Mouse (Mus musculus): ENCODE data around the gene AA467197.

The AA467197 gene

DNA sequence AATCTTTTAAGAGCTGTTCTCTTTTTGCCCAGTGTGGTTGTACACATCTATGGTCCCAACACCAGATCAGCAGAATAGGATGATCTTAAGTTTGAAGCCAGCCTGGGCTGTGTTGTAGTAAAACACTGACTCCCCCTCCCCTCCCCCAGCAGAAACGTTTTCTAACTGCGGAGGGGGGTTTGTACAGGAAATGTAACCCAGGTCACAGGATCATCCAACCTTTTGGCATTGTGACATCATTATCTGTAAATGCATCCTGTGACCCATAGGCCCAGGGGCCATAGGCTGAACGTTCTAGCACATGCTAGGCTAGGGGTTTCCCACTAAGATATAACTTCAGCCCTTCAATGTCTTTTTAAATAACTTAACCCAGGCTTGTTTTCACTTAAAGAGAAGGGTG lies at the start of gene AA467197:
TSS of gene AA467197 (plus strand) at position 301 of the 400 bp plus-strand sequence.
- no peak for DNase-seq

DNA sequence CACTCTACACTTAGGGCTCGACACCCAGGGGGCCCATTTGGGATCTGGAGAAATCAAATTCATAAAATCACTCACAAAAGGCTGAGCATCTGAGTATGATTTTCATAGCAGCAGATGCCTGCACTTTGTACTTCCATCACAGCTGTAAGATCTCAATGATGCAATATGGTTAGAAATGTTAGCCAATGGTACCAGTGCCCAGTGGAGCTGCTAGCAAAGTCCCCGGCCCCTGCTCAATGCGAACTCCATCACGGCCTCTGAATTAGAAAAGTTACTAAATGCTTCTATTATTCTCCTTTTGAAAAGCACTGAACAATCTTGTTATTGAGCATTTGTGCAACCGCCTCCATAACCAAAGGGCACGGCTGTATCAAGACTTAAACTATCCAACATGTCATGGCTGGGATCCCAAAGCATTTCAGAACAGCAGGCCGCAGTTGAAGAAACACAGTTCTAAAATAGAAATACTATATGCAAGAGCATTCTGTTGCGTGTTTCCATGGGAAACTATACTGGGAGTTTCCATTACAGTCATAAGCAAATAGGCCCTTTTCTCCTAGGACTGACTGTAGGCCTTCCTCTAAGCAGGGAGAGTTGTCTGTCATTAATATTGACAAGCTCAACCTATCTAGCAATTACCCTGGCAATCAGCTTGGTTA lies 48.8 kb upstream of the AA467197 start:
- no peak for DNase-seq

DNA sequence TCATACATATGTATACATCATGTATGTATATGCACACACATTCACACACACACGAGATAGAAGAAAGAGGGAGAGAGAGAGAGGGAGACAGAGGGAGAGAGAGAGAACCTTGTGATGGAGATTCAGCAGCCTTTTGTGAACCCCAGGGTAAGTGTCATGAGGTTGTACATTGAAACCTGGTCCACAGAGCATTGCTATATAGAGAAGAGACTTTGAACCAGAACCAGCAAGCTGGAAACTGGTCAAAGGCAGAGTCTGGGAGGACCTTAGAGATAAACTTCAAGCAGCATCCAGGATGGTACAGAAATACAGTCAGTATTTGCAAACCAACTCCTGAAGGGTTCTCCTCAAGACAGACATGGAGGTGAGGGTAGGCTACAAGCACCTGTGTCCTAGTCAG lies 46.4 kb upstream of the AA467197 start:
- no peak for DNase-seq

DNA sequence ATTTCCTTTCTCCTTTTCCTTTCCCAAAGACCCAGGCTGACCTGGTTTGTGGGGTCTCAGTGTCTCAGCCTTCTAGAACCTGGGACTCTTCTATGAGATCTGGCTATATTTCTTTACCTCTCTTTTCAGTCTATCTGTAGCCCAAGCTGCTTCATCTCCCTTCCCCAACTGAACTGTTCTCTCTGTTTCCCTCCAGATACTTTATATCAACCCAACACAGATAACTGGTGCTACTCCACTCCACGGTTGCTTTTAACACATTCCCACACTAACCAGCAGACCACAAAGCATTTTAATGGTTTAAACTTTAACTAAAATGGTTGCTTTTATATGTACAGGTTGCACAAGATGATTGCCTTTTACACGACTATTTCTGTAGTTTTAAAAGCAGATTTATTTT lies 45.6 kb upstream of the AA467197 start:
- DNase-seq = no peak

DNA sequence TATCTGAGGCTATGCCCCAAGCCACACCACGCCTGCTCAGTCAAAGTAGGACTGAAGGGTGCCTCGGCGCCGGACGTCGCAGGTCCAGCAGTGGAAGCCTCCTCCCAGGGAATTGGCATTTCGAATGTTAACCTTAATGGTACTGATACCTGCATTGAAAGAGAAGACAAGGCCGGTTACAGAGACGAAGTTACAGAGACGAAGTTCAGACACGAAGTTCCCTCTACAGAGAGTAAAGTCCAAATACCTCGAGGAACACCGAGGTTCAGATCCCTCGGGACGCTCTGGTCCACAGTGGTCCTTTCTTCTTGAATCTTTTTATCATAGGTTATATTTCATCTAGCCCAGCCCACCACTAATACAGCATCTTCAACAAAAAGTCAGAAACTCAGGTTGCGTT lies 41.3 kb upstream of the AA467197 start:
- no peak for DNase-seq

DNA sequence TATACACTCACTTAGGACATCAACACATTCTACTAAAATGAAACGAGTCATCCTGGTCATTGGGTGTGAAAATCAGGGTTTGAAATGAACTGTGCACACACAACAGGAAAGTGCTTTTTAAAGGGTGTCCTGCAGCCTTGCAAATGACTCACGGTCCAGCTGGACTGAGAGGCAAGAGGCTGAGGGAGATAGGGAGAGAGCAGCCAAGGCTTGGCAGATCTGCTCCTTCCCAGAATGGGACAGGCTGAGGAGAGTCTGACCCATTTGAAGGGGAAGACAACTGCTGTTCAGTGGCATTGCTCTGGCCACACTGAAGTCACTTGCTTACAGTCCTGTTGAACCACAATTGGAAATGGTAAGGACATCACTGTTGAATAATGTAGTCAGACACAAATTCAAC lies 37.0 kb upstream of the AA467197 start:
- no peak for DNase-seq

DNA sequence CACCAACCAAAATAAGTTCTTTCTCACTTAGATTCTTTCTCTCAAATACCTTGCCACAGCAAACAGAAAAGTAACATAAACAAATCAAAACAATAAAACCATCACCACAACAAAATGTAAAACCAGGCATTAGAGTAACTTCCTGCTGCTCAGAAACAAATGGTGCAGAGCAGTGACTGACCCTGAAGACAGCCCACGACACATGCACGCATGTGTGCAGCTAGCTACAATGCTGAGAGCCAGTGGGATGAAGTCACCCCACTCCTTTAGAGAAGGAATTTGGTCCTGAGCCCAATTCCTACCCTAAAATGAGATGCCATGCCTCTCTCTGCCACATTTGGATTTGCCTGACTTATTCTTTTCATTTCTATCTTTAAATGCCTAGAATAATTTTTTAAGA lies 35.4 kb upstream of the AA467197 start:
- no peak for DNase-seq

DNA sequence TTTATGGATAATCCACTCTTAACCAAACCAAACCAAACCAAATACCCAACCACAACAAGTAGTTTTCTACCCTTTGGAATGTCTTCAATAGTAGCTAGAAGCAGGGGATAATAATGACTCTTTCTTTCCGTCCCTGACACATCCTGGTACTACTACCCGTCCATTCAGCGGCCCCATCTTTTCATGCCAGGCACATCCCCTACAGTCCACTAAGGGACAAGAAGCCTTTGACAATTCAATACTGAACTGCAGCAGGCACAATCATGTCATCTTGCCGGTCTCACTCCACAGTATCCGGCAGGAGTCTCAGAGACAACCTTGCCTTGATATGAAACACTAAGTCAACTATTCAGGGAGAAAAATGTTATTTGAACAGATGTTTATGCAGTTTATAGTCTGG lies 31.0 kb upstream of the AA467197 start:
- DNase-seq = no peak

DNA sequence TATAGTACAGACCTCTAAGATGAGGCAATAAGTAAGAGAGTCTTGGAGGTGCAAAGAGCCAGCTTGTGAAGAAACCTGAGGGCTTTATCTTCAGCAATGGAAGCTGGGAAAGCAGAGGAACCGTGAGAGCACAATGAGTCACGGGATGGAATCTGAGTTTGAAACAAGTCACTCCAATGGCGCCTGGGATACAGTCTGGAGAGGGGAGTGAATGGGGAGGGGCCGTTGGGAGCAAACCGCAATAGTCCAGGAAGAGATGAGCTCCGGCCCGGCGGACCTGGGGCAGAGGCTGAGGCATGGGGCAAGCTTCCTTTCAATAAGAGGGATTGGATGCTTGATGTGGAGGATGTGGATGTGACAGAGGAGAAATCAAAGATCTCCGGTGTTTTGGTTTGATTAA lies 28.0 kb upstream of the AA467197 start:
- no peak for DNase-seq

DNA sequence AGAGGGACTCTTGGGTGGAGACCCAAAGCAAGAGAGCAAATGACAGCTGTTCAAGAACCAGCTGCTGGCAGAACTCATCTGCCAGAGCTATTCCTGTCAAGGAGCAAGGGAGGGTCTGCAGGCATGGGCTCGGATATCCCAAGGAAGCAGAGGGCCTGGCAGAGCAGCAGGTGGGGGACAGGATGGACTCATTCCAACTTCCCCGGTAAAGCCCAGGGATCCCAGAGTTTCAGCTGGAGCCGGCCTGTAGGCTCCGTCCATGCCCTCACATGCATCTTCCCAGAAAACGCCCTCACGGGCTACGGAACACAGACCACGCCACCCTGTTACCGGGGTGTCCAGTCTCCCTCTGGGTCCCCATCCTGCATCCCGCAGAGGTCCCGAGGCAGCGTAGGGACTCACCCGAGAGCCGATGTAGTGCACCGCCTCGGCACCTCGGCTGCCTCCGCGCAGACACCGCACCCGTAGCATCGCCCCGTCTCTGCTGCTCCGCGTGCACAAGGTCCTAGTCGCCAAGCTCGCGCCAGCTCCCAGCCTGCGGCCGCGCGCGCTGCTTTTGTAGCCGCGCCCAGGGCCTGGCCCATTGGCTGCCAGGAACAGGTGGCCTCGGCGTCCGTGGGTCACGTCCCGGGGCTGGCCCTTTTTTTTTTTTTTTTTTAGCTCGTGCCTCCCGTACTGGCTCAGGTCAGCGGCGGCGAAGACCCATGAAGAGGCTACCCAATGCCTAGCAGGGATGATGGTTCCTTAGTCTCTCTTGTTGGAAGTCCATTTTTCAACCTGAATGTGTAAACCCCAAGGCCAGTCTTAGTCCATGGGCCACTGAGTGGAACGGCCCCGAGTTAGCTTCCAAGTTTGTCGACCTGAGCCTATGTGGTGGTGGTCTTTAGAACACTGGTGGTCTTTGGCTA lies 25.8 kb upstream of the AA467197 start, which contains the start of gene Gatm:
TSS of gene Gatm (minus strand) at position 558 of the 908 bp plus-strand sequence.
- peak; percentile 66 to 75 for DNase-seq

DNA sequence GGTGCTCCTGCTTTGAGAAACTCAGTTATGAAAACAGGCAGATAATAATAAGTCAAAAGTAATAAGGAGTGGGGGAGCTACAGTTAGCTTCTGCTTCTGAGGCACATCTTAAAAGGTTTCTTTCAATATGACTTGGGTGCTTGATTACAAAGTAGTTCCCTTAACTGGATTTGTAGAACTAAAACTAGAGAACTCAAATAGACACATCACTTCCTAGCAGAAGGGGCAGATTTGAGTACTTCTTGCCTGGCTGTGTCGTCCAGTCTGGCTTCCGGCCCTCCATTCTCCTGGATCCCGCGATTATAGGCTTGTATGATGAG lies 25.2 kb upstream of the AA467197 start:
- DNase-seq = no peak

DNA sequence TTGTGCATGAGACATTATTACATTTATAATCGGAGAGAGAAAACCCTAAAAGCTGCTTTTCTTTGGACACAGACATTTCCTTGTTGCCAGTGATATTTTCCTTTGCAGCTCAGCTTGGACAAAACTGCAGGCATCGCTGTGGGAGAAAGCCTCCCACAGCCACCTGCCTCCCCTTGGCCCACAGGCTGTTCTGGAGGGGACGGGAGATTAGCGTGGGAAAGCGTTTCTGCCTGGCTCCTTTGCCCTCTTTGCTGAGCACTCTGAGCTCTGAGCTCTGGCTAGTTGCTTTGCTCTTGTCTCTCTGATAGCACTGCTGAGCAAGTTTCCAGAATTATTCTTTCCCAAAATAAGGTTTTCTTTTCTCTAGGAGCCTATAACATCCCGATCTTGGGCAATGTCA lies 20.5 kb upstream of the AA467197 start:
- no peak for DNase-seq

DNA sequence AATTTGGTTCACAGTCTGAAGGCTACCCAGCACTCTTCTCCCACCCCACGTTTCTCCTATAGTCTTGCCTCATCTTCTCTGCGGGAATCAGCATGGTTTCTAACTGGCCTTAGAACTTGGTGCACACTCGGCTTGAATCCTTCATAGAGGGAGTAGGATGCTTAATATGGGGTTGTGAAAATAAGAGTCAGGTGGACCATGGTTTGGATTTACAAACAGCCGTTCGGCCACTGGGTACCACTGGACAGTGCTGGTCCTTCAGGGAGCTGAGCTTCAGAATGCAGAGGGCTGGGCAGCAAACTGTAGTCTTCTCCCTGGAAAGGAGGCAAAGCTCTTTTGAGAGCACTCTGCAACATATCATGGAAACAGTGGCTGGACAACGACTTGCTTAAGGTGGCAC lies 19.0 kb upstream of the AA467197 start:
- DNase-seq = no peak

DNA sequence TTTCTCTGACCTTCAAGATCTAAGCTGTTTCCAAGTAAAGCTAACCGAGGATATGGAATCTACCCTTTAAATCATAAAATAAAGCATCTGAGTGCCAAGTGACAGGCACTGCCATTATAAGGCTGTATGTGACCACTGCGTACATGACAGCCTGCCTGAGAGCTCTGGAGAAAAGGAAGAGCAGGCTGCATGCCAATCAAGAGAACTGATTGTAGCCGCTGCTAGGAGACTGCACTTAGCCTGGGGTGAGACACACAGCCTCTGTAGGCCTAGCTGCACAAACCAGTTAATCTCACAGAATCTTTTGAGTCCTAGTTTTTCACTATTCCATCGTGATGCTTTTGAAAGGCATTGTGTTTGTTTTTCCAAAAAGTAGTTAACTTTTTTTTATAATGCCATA lies 18.1 kb upstream of the AA467197 start:
- no peak for DNase-seq

DNA sequence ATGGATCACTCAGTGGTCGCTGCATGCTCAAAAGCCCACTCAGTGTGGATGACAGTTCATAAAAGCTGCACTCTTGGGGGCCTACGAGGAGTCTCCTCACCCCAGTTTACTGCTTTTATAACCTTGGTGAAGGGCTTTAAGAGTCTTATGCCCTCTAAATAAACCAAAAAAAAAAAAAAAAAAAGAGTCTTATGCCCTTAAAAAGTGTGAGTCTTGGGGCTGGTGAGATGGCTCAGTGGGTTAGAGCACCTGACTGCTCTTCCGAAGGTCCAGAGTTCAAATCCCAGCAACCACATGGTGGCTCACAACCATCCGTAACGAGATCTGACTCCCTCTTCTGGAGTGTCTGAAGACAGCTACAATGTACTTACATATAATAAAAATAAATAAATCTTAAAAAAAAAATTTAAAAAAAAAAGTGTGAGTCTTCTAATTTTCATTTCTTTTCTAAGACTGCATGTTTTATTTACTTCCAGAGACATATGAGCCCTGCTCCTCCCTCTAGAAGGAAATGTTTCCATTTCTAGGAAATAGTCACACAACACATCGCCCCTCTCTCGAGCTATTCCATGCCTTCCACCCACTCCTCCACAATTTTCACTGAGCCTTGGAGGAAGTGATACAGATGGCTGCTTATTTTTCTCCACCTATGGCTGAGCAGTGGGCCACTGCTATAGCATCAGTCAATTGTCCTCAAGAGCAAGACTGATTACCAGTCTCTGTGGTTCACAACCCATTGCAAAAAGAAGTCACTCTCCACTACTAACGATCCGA lies 15.3 kb upstream of the AA467197 start:
- DNase-seq = no peak

DNA sequence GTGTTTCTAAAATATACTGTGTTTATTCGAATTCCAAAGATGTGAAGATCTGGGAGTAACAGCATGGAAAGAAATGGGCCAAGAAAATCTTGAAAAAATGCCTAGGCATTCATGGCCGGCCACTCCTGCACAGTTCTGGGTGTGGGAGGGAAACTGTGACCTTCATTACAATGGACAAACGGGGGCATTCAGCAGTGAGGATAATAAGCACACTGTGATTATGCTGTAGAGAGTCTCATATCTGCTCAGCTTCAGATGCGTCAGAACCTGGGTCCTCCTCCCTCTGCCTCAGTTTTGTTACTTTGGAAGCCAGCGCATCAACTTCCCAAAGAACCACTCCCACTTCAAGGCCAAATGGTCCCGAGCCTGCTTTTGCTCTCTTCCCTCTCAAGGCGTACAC lies 10.9 kb upstream of the AA467197 start:
- no peak for DNase-seq

DNA sequence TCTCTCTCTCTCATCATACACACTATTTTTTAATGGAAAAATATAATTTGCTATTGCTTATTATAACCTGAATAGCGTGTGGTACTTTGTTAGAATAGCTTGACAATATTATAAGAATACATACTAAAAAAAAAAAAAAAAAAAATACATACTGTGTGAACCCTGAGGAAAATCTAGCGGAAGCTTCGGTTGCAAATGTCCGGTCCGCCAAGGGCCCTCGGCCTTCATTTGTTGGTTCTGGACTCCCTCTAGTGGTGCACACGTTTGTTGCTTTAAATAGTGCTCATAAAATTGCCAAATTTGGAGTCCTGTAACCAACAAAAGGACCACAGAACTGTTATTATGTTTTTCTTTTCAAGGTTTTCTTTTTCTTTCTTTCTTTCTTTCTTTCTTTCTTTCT lies 7.8 kb upstream of the AA467197 start:
- DNase-seq = peak; percentile 76 to 86

DNA sequence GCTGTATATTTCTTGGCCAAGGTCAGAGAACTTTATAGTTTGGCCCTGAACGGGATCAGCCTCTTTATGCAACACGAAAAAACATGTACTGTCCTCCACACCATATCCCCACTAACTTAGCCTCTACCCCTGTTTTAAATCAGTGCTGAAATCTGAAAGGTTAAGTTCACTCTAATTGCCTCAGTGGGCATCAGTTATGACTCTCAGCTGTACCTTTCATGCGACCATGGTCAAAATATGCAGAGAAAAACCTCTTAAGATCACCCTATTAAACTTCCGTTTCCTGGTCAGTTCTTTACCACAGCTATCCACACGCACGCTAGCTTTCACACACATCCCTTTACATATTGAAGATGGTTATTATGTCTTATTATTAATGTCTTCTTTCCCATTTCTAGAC lies 6.9 kb upstream of the AA467197 start:
- no peak for DNase-seq

DNA sequence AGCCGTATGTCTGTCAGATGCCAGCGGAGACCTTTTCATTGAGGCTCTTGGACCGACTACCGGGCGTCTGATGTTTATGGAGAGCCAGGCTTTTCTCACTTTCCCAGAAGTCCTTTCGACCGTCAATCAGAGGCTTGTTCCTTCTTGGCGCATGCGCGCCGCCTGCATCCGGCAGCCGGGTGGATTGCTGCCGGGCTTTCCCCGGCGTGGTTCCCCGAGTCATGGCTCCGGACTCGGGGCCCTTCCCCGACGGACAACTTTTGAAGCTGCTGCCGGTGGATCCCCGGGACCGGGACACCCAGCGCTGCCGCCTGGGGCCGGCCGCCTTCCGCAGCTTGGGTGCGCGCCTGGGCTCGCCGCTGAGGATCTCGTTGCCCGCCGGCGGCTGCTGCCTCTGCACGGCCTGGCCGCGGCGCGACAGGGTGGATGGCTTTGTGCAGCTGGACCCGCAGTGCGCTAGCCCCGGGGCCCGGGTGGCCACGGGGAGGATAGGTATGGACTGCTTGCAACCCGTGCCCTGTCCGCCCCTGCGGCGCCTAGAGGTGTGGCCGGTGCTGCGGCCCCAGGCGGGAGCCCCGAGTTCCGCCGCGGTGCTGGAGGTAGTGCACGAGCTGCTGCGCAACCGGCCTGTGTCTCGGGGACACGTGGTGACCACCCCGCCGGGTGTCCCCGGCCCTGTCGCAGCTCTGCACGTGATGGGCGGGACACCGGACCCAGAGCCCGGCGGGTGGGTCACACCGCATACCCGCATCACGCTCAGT lies 6.1 kb upstream of the AA467197 start:
- DNase-seq = peak; percentile 91 to 93

DNA sequence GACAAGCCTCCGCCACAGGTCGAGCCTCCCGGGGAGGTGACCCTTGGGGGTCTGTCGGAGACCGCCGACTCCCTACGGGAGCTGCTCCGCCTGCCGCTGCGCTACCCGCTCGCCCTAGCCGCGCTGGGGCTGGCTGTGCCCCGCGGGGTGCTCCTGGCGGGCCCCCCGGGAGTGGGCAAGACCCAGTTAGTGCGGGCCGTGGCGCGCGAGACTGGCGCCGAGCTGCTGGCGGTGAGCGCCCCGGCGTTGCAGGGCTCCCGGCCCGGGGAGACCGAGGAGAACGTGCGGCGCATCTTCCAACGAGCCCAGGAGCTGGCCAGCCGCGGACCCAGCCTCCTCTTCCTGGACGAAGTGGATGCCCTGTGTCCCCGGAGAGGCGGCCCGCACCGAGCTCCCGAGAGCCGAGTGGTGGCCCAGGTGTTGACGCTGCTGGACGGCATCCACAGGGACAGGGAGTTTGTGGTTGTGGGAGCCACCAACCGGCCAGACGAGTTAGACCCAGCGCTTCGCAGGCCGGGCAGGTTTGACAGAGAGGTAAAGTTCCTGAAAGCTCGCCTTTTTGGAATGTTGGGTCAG lies 5.5 kb upstream of the AA467197 start:
- DNase-seq = peak; percentile 59 to 68

DNA sequence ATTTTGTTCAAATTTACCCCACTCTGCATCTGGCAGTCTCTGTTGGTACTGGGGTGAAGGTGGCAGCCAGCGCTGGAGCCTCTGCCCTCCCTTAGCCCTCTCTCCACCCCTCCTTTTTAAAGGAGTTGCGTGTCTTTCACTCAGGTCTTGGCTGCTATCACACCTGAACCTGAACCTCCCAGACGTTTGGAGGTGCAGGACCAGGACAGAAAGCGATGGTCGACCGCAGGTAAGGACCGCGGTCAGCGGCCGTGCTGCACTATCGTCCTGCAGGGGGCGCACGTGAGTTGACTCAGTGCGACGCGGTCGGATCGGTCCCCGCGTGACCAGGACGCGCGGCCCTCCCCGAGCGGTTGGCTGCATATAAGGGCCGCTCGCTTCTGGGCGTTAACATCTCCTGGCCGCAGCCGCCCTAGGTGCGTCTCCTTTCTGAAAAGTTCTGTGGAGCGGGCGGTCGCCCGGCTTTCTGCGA lies 776 bp downstream of the AA467197 start:
- peak; percentile 70 to 81 for DNase-seq

DNA sequence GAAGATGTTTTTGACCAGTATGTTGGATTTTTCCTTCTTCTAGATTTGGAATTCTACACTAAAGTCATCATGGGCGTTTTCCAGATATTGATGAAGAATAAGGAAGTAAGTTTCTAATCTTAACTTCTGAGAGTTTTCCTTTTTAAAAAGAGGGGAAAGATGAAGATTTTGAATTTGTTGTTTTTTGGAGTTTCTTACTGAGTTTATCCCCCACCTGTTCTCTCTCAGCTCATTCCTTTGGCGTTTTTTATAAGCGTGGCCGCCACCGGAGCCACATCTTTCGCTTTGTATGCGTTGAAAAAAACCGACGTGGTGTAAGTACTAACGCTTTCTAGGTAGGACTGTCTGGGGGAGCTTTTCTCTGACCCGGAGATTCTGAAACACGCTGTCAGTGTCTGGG lies 1.2 kb downstream of the AA467197 start:
- DNase-seq = no peak

Measured in lung, postnatal 4 days (tissue).